Mouse (Mus musculus) hindbrain, postnatal 0 days (tissue): ENCODE data around the gene Hsd17b11. TPM values are rescaled to one million over a fixed set of nuclear protein-coding genes. Genes with fewer than 3 reads are reported as not detected.
A peak's percentile ranks its signal among the peaks of the same experiment; 100 is the strongest.

Experiments used
- ATAC-seq: fragments of 200-750 bp; cut with Nextera tagmentation; 2 replicates; pipeline ENCODE4 v1.8.0; 2017; ENCODE audit warnings: mild to moderate bottlenecking, moderate TSS enrichment, moderate library complexity
- DNase-seq: peaks from one replicate; pipeline ENCODE4 v3.0.0-alpha.2; 2015; ENCODE audit warnings: low spot score
- H3K27ac ChIP-seq: fragments of 300-500 bp; sonication (generic); 2 replicates; pipeline ENCODE4 v1.5.1; 2014; ENCODE audit warnings: mild to moderate bottlenecking
- H3K27me3 ChIP-seq: fragments of 300-500 bp; sonication (generic); 2 replicates; pipeline ENCODE4 v1.6.1; 2014; ENCODE audit warnings: low read length, mixed read lengths; ENCODE audit not compliant: insufficient read depth
- H3K36me3 ChIP-seq: fragments of 300-500 bp; sonication (generic); 2 replicates; pipeline ENCODE4 v1.6.1; 2014; ENCODE audit warnings: low read length, mixed read lengths; ENCODE audit not compliant: insufficient read depth
- H3K4me1 ChIP-seq: fragments of 300-500 bp; sonication (generic); 2 replicates; pipeline ENCODE4 v1.6.1; 2014; ENCODE audit warnings: antibody characterized with exemption, low read length, mixed read lengths; ENCODE audit not compliant: insufficient read depth
- H3K4me2 ChIP-seq: fragments of 300-500 bp; sonication (generic); 2 replicates; pipeline ENCODE4 v1.6.1; 2014; ENCODE audit warnings: low read depth, mild to moderate bottlenecking, low read length, moderate library complexity, mixed read lengths
- H3K4me3 ChIP-seq: fragments of 300-500 bp; sonication (generic); 2 replicates; pipeline ENCODE4 v1.5.1; 2014; ENCODE audit warnings: low read length
- H3K9ac ChIP-seq: fragments of 300-500 bp; sonication (generic); replicated peaks from 2 replicates; pipeline ENCODE4 v1.6.1; 2014; ENCODE audit warnings: mild to moderate bottlenecking, low read length, moderate library complexity, mixed read lengths
- H3K9me3 ChIP-seq: fragments of 300-500 bp; sonication (generic); 2 replicates; pipeline ENCODE4 v1.6.1; 2016; ENCODE audit warnings: low read length, mixed read lengths
- CTCF ChIP-seq: IDR thresholded peaks from 2 replicates; pipeline ENCODE4 v1.5.1; 2016; ENCODE audit warnings: antibody characterized with exemption, control low read depth, low read depth
- WGBS: fragments of 180-500 bp; shearing (Covaris S2); extraction: QIAGEN DNeasy Blood & Tissue Kit; methylation state at CpG from one replicate; pipeline ENCODE4 v1.1.7; 2014; 5-methylcytosine and 5-hydroxymethylcytosine counted together
- polyA plus RNA-seq: library from polyadenylated mRNA; unstranded; fragments of >200 nt; fragmentation: Nextera tagmentation; extraction: Ambion mirVana; gene quantifications from 2 replicates; pipeline ENCODE4 v1.2.1, GENCODE M21; 2015
- total RNA-seq: library from RNA; depleted of rRNA; stranded (reverse); fragments of >200 nt; gene quantifications from 2 replicates; pipeline ENCODE4 v1.2.3, GENCODE M21; 2014

Gene Hsd17b11
- total and polyA plus RNA-seq, 2 experiments from 2014 or later, result 4.5 to 15.2 TPM

GRCm38 (mm10) chr5:104003256-104003931 is 18.3 kb downstream of the Hsd17b11 start:
- Histone ChIP-seq H3K9ac (no peak overlapping the region), H3K9me3 (no peaks in the 10 kb centered on the region), H3K27me3 (no peaks in the 10 kb centered on the region), H3K4me1 (no peaks in the 10 kb centered on the region), H3K4me3 (no peak overlapping the region), H3K36me3 (no peaks in the 10 kb centered on the region), H3K4me2 (peak overlapping the region; percentile 14; the same call in 1 of the 2 replicates), H3K27ac (no peak overlapping the region)
- DNase-seq (no peak), ATAC-seq (no peak)
- TF ChIP-seq CTCF, result no peak
- WGBS, result 60% methylated on average over 15 of the region's 15 CpGs

DNA sequence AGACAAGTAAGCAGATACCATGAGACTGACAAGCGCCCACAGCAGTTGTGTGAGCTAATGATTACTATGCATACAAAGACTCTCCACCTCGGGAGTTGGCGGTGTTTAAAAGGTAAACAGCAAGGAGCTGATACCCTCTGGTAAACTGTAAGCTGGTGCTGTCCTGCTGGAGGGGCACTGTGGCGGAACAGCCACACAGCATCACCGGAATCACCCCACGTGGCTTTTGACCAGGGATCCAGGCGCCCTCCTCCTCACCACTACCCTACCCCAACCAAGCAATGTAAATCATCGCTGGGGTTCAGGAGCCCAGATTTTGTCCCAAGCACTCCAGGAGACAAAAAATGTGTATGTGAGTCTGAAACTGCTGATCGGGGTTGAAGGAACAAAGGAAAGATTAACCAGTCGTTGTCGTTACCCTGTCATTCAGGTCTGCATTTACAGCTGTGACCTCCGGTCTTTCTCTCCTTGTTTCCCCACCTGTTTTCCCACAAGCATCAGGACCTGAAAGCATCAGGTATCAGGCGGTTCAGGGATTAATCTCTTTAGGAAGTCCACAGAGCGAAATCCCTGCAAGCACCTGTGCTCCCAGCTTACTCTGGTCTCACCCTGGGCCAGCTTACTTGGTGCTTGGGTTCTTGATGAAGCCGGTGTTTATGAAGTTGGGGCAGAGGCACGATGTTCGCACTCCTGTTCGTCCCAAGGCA is 19.0 kb downstream of the Hsd17b11 start:
- Histone ChIP-seq H3K4me3 (no peak overlapping the region), H3K9me3 (no peaks in the 10 kb centered on the region), H3K36me3 (no peaks in the 10 kb centered on the region), H3K9ac (no peak overlapping the region), H3K27ac (no peak overlapping the region), H3K4me1 (no peaks in the 10 kb centered on the region), H3K27me3 (no peaks in the 10 kb centered on the region), H3K4me2 (peak overlapping the region; percentile 14)
- WGBS, result 30% methylated on average over 18 of the region's 18 CpGs
- DNase-seq (no peak), ATAC-seq (no peak)
- TF ChIP-seq CTCF, result no peak

DNA sequence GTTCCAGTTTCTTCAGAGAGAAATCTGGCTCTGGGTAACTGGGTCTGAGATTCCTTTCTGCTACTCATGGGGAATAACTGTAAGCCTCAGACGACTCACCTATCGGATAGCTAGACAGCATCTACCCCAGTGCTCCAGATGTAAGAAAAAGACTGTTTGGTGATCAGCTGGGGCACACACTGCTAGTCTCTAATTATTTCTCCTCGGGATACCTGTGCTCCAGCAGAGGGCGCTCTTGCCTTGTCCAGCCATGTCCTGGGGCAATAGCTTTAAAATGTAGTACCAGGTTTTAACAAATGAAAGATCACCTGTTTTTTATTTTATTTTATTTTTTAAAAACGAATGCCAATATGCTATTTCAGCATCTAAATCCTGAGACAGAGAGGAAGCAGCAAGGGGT is 22.0 kb downstream of the Hsd17b11 start:
- Histone ChIP-seq H3K27ac (no peak overlapping the region), H3K4me1 (no peaks in the 10 kb centered on the region), H3K9me3 (no peaks in the 10 kb centered on the region), H3K36me3 (no peaks in the 10 kb centered on the region), H3K9ac (no peak overlapping the region), H3K27me3 (no peaks in the 10 kb centered on the region), H3K4me3 (no peak overlapping the region), H3K4me2 (no peak overlapping the region)
- TF ChIP-seq CTCF, result peak; percentile 85
- WGBS, result 9% methylated on average over 5 of the region's 5 CpGs
- DNase-seq, result peak; percentile 86
- ATAC-seq, result no peak

GRCm38 (mm10) chr5:103998739-103999138 is 23.0 kb downstream of the Hsd17b11 start:
- DNase-seq, result no peak
- H3K4me2 ChIP-seq, result no peak overlapping the region
- no peaks in the 10 kb centered on the region for H3K4me1 ChIP-seq
- 74% methylated on average over 5 of the region's 5 CpGs for WGBS
- no peaks in the 10 kb centered on the region for H3K36me3 ChIP-seq
- H3K9ac ChIP-seq, result no peak overlapping the region
- no peak for TF ChIP-seq CTCF
- no peak for ATAC-seq
- no peaks in the 10 kb centered on the region for H3K27me3 ChIP-seq
- no peak overlapping the region for H3K4me3 ChIP-seq
- H3K9me3 ChIP-seq, result no peaks in the 10 kb centered on the region
- no peak overlapping the region for H3K27ac ChIP-seq

- Histone ChIP-seq H3K4me3 (no peak overlapping the region), H3K27me3 (no peaks in the 10 kb centered on the region), H3K9ac (no peak overlapping the region), H3K27ac (no peak overlapping the region), H3K4me2 (no peak overlapping the region), H3K4me1 (no peaks in the 10 kb centered on the region), H3K36me3 (no peaks in the 10 kb centered on the region), H3K9me3 (no peaks in the 10 kb centered on the region)
- WGBS, result 66% methylated on average over 3 of the region's 3 CpGs
- no peak for ATAC-seq
- peak; percentile 69 for TF ChIP-seq CTCF
- DNase-seq, result peak; percentile 50
These were observed 26.5 kb downstream of the Hsd17b11 start for GRCm38 (mm10) chr5:103995181-103995580.

DNA sequence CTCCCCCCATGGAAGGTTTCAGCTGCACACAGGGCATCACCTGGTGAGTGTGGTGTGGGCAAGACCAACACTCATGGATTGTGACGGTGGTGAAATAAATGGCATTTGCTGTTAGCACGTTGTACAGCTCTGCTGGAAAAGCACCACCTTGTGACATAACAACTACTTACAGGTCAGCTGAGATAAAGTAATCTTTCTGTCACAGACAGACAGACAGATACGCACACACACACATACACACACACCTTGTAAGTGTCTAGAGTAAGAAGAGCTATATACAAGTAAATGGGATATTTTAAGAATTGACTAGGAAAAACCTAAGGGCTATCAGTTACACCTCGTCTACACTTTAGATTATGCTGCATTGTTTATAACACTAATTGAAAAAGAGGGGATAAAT is 27.1 kb downstream of the Hsd17b11 start:
- TF ChIP-seq CTCF, result no peak
- Histone ChIP-seq H3K27me3 (no peaks in the 10 kb centered on the region), H3K9ac (no peak overlapping the region), H3K36me3 (no peaks in the 10 kb centered on the region), H3K9me3 (no peaks in the 10 kb centered on the region), H3K4me2 (no peak overlapping the region), H3K4me3 (no peak overlapping the region), H3K4me1 (no peaks in the 10 kb centered on the region), H3K27ac (no peak overlapping the region)
- no peak for ATAC-seq
- no peak for DNase-seq
- WGBS, result 83% methylated on average over 4 of the region's 4 CpGs

- DNase-seq, result no peak
- TF ChIP-seq CTCF, result peak; percentile 24; the same call in 1 of the 2 replicates
- no peak overlapping the region for H3K4me3 ChIP-seq
- ATAC-seq, result no peak
- no peak overlapping the region for H3K27ac ChIP-seq
- H3K36me3 ChIP-seq, result no peaks in the 10 kb centered on the region
- no peak overlapping the region for H3K9ac ChIP-seq
- no peak overlapping the region for H3K4me2 ChIP-seq
- no peaks in the 10 kb centered on the region for H3K27me3 ChIP-seq
- 87% methylated on average over 1 of the region's 1 CpGs for WGBS
- no peaks in the 10 kb centered on the region for H3K4me1 ChIP-seq
- H3K9me3 ChIP-seq, result no peaks in the 10 kb centered on the region
These were observed 28.1 kb downstream of the Hsd17b11 start for GRCm38 (mm10) chr5:103993601-103994000.
